Mouse (Mus musculus): ENCODE data around the gene Borcs5. TPM values are rescaled to one million over a fixed set of nuclear protein-coding genes. Genes with fewer than 3 reads are reported as not detected.

Gene Borcs5
- polyA plus RNA-seq, 1 experiment from 2014 or later = 32.9 TPM

- Histone ChIP-seq H3K27ac (replicated peaks) (no peak overlapping the region), H3K4me1 (no peaks in the 10 kb centered on the region), H3K36me3 (no peaks in the 10 kb centered on the region), H3K4me2 (replicated peaks) (no peak overlapping the region), H3K27me3 (no peaks in the 10 kb centered on the region; the same call in 1 of the 2 replicates), H3K9ac (replicated peaks) (no peak overlapping the region), H3K9me3 (no peaks in the 10 kb centered on the region), H3K4me3 (no peak overlapping the region)
- no peak for ATAC-seq (ENCODE audit: low FRiP score, low read depth)
- WGBS = 87% methylated on average over 9 of the region's 9 CpGs
These were observed 28.9 kb upstream of the Borcs5 start for GRCm38 (mm10) chr6:134610380-134610779.

DNA sequence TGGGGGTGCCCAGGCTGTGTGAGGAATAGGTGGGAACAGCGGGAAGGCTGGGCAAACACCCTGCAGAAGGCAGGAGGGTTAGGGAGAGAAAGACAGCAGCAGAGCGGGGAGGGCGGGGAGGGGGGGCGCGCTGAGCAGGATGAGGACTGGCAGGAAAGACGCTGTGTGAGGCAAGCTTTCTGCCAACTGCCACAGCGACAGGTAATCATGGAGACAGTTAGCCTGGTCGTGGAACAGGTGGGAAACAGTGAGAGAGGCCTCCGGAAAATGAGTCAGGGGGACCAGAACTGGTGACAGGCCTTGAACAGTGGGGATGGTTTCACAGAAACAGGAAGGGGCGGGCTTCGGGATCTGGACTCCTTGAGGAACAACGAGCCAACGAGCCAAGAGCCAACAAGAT, 27.4 kb upstream of the Borcs5 start:
- Histone ChIP-seq H3K4me3 (no peak overlapping the region), H3K4me2 (replicated peaks) (no peak overlapping the region), H3K9me3 (no peaks in the 10 kb centered on the region), H3K36me3 (no peaks in the 10 kb centered on the region), H3K27me3 (no peaks in the 10 kb centered on the region; the same call in 1 of the 2 replicates), H3K4me1 (no peaks in the 10 kb centered on the region), H3K9ac (replicated peaks) (no peak overlapping the region), H3K27ac (replicated peaks) (no peak overlapping the region)
- no peak for ATAC-seq (ENCODE audit: low FRiP score, low read depth)
- WGBS = 84% methylated on average over 13 of the region's 13 CpGs

- H3K4me1 ChIP-seq = no peaks in the 10 kb centered on the region
- H3K9me3 ChIP-seq = no peaks in the 10 kb centered on the region
- H3K27me3 ChIP-seq = no peaks in the 10 kb centered on the region; the same call in 1 of the 2 replicates
- no peak overlapping the region for H3K9ac ChIP-seq (replicated peaks)
- H3K27ac ChIP-seq (replicated peaks) = no peak overlapping the region
- no peak overlapping the region for H3K4me3 ChIP-seq
- ATAC-seq (ENCODE audit: low FRiP score, low read depth) = peak; percentile 25; the same call in 1 of the 2 replicates
- WGBS = 90% methylated on average over 4 of the region's 4 CpGs
- no peaks in the 10 kb centered on the region for H3K36me3 ChIP-seq
- H3K4me2 ChIP-seq (replicated peaks) = no peak overlapping the region
These were observed 25.0 kb upstream of the Borcs5 start for GRCm38 (mm10) chr6:134614322-134614721.

- Histone ChIP-seq H3K27me3 (no peaks in the 10 kb centered on the region; the same call in 1 of the 2 replicates), H3K27ac (replicated peaks) (no peak overlapping the region), H3K4me3 (no peak overlapping the region), H3K9me3 (no peaks in the 10 kb centered on the region), H3K4me2 (replicated peaks) (no peak overlapping the region), H3K4me1 (no peaks in the 10 kb centered on the region), H3K36me3 (no peaks in the 10 kb centered on the region), H3K9ac (replicated peaks) (no peak overlapping the region)
- 26% methylated on average over 16 of the region's 16 CpGs for WGBS
- peak; percentile 55; the same call in 1 of the 2 replicates for ATAC-seq (ENCODE audit: low FRiP score, low read depth)
These were observed 24.3 kb upstream of the Borcs5 start for GRCm38 (mm10) chr6:134614723-134615648.

DNA sequence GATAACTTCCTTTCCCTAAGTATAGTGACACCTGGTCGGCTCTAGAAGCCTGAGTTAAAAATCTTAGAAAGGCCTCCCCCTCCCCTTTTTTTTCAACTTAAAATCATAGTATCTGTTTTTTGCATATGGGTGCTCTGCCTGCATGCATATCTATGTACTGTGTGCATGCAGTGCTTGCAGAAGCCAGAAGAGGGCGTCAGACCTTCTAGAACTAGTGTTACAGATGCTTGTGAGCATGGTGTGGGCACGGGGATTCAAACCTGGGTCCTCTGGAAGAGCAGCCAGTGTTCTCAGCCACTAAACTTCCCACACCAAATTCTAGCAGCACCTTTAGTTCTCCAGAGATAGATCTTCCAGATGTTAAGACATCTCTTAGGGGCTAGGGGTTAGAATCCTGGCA, 21.7 kb upstream of the Borcs5 start:
- Histone ChIP-seq H3K27me3 (no peaks in the 10 kb centered on the region), H3K9me3 (no peaks in the 10 kb centered on the region), H3K4me2 (replicated peaks) (no peak overlapping the region), H3K4me1 (no peaks in the 10 kb centered on the region), H3K4me3 (no peak overlapping the region), H3K36me3 (no peaks in the 10 kb centered on the region), H3K9ac (replicated peaks) (no peak overlapping the region), H3K27ac (replicated peaks) (no peak overlapping the region)
- no peak for ATAC-seq (ENCODE audit: low FRiP score, low read depth)
- WGBS = 52% methylated on average over 3 of the region's 3 CpGs

GRCm38 (mm10) chr6:134620129-134620528, 19.2 kb upstream of the Borcs5 start:
- 66% methylated on average over 3 of the region's 3 CpGs for WGBS
- Histone ChIP-seq H3K4me3 (no peak overlapping the region), H3K27me3 (no peaks in the 10 kb centered on the region), H3K9ac (replicated peaks) (no peak overlapping the region), H3K36me3 (no peaks in the 10 kb centered on the region), H3K27ac (replicated peaks) (no peak overlapping the region), H3K9me3 (no peaks in the 10 kb centered on the region), H3K4me1 (no peaks in the 10 kb centered on the region), H3K4me2 (replicated peaks) (no peak overlapping the region)
- no peak for ATAC-seq (ENCODE audit: low FRiP score, low read depth)

- Histone ChIP-seq H3K4me1 (no peaks in the 10 kb centered on the region), H3K27ac (replicated peaks) (no peak overlapping the region), H3K36me3 (no peaks in the 10 kb centered on the region), H3K4me3 (no peak overlapping the region), H3K9me3 (no peaks in the 10 kb centered on the region), H3K4me2 (replicated peaks) (no peak overlapping the region), H3K27me3 (no peaks in the 10 kb centered on the region), H3K9ac (replicated peaks) (no peak overlapping the region)
- no peak for ATAC-seq (ENCODE audit: low FRiP score, low read depth)
- 68% methylated on average over 6 of the region's 6 CpGs for WGBS
These were observed 18.3 kb upstream of the Borcs5 start for GRCm38 (mm10) chr6:134620846-134621551.

DNA sequence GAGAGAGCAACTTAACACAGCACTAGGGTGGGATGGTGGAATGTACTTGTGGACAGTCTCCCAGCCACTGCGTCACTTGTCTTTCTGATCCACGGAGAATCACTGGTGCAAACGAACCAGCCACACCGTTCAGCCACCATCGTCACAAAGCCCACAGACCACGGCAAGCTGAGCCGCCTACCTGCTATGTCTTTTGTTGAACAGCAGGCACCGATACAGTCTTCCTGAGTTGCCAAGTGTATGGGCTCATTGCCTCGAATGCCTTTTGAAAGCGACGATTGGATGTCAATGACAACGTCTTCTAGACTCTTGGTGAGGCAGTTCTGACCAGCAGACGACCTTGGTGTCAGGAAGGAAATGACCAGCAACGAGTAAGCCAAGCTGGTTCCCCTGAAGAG, 17.8 kb upstream of the Borcs5 start:
- no peak for ATAC-seq (ENCODE audit: low FRiP score, low read depth)
- Histone ChIP-seq H3K4me1 (no peaks in the 10 kb centered on the region), H3K36me3 (no peaks in the 10 kb centered on the region), H3K27me3 (no peaks in the 10 kb centered on the region), H3K4me3 (no peak overlapping the region), H3K9me3 (no peaks in the 10 kb centered on the region), H3K4me2 (replicated peaks) (no peak overlapping the region), H3K9ac (replicated peaks) (no peak overlapping the region), H3K27ac (replicated peaks) (no peak overlapping the region)
- WGBS = 79% methylated on average over 14 of the region's 14 CpGs

DNA sequence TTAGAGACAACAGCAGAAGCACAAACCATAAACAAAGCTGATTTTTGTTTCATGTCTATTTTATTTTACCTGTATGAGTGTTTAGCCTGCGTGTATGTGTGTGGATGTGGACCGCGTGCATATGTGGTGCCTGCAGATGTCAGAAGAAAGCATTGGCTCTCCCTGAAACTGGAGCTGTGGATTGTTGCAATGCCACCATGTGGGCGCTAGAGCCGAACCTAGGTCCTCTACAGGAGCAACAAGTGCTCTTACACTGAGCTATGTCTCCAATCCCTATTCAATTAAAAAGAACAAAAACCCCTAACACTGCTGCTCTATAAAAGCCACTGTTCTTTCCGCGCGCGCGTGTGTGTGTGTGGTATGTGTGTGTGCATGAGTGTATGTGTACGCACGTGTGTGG, 13.9 kb upstream of the Borcs5 start:
- ATAC-seq (ENCODE audit: low FRiP score, low read depth) = no peak
- no peak overlapping the region for H3K4me3 ChIP-seq
- no peaks in the 10 kb centered on the region for H3K9me3 ChIP-seq
- H3K27me3 ChIP-seq = peaks cover 5% of the 10 kb centered on the region; the same call in 1 of the 2 replicates
- H3K27ac ChIP-seq (replicated peaks) = no peak overlapping the region
- no peaks in the 10 kb centered on the region for H3K4me1 ChIP-seq
- 68% methylated on average over 12 of the region's 12 CpGs for WGBS
- H3K36me3 ChIP-seq = no peaks in the 10 kb centered on the region
- no peak overlapping the region for H3K9ac ChIP-seq (replicated peaks)
- no peak overlapping the region for H3K4me2 ChIP-seq (replicated peaks)

DNA sequence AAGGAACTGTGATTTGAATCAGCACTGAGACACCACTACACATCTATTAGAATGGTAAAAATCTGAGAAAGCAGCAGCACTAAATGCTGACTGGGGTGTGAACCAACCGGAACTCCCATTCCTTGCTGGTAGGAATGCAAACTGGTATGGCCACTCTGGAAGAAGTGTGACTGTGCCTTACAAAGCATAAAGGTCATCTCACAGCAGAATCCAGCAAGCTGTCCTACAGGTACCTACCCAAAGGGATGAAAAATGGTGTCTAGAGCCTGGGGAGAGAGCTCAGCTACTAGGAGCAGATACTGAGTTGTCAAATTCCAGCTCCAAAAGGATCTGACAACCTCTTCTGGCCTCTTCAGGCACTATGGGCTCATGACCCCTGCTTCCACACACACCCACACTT, 12.7 kb upstream of the Borcs5 start:
- Histone ChIP-seq H3K27ac (replicated peaks) (no peak overlapping the region), H3K27me3 (peaks cover 16% of the 10 kb centered on the region), H3K4me3 (no peak overlapping the region), H3K9ac (replicated peaks) (no peak overlapping the region), H3K4me2 (replicated peaks) (no peak overlapping the region), H3K9me3 (no peaks in the 10 kb centered on the region), H3K4me1 (0 out of 2 replicates have a peak, but pooled peaks cover under 1% of the 10 kb centered on the region), H3K36me3 (no peaks in the 10 kb centered on the region)
- WGBS = 93% methylated on average over 1 of the region's 1 CpGs
- no peak for ATAC-seq (ENCODE audit: low FRiP score, low read depth)

GRCm38 (mm10) chr6:134630447-134630846, 8.9 kb upstream of the Borcs5 start:
- Histone ChIP-seq H3K27ac (replicated peaks) (no peak overlapping the region), H3K9me3 (no peaks in the 10 kb centered on the region), H3K4me1 (peaks cover 12% of the 10 kb centered on the region), H3K27me3 (peaks cover 33% of the 10 kb centered on the region), H3K9ac (replicated peaks) (no peak overlapping the region), H3K36me3 (no peaks in the 10 kb centered on the region), H3K4me2 (replicated peaks) (no peak overlapping the region), H3K4me3 (no peak overlapping the region)
- no peak for ATAC-seq (ENCODE audit: low FRiP score, low read depth)
- 76% methylated on average over 9 of the region's 9 CpGs for WGBS

Measured in midbrain, embryonic 12.5 days (tissue).